Mouse (Mus musculus): ENCODE measurements around the gene Olfr5.

DNA sequence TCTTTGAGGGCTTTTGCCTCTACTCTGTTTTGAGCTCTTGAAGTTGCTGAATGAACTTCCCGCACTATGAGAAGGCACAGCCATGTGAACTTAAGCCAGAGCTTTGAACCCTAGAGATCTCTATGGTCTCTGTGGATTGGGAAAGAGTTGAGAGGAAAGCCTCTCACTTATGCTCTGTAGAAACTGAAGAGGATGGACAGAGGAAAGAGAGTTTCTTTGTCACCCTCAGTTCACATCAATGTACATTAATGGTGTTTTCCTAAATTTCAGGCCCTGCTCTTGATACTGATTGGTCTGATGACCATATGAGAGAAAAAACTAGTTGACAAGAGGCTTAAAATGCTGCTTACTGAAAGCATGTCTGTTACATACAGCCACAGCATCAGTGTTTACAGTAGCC lies 21.9 kb upstream of the Olfr5 start, which contains the start of gene Olfr1348:
- TF ChIP-seq CTCF (IDR thresholded peaks at IDR 0.05; ENCODE audit: low read depth, low read length) = no peak
- no peak for TF ChIP-seq POLR2A (IDR thresholded peaks at IDR 0.05; ENCODE audit: borderline replicate concordance, low read depth, low read length)
